Mouse (Mus musculus) midbrain, postnatal 0 days (tissue): ENCODE results near the gene Lefty1. TPM values are rescaled to one million over a fixed set of nuclear protein-coding genes. Genes with fewer than 3 reads are reported as not detected.

Experiments used
- ATAC-seq: fragments of 200-750 bp; cut with Nextera tagmentation; 2 replicates; pipeline ENCODE4 v1.8.0; 2017; ENCODE audit warnings: moderate number of reproducible peaks, mild to moderate bottlenecking, moderate TSS enrichment, moderate library complexity; ENCODE audit not compliant: low FRiP score
- DNase-seq: peaks from one replicate; pipeline ENCODE4 v3.0.0-alpha.2; 2015; ENCODE audit warnings: low spot score
- H3K27ac ChIP-seq: fragments of 300-500 bp; sonication (generic); 2 replicates; pipeline ENCODE4 v1.5.1; 2014; ENCODE audit warnings: low read depth, mild to moderate bottlenecking, low read length, mixed read lengths
- H3K27me3 ChIP-seq: fragments of 300-500 bp; sonication (generic); 2 replicates; pipeline ENCODE4 v1.6.1; 2014; ENCODE audit warnings: low read length, control low read depth, mixed read lengths; ENCODE audit not compliant: insufficient read depth
- H3K36me3 ChIP-seq: fragments of 300-500 bp; sonication (generic); 2 replicates; pipeline ENCODE4 v1.6.1; 2014; ENCODE audit warnings: low read length, control low read depth, mixed read lengths; ENCODE audit not compliant: insufficient read depth
- H3K4me1 ChIP-seq: fragments of 300-500 bp; sonication (generic); 2 replicates; pipeline ENCODE4 v1.6.1; 2014; ENCODE audit warnings: mild to moderate bottlenecking, control low read depth, antibody characterized with exemption, low read length, mixed read lengths; ENCODE audit not compliant: insufficient read depth
- H3K4me2 ChIP-seq: fragments of 300-500 bp; sonication (generic); 2 replicates; pipeline ENCODE4 v1.6.1; 2014; ENCODE audit warnings: low read depth, mild to moderate bottlenecking, low read length, mixed read lengths; ENCODE audit not compliant: poor library complexity, severe bottlenecking
- H3K4me3 ChIP-seq: fragments of 300-500 bp; sonication (generic); 2 replicates; pipeline ENCODE4 v1.5.1; 2014; ENCODE audit warnings: low read depth, mild to moderate bottlenecking, low read length, moderate library complexity
- H3K9ac ChIP-seq: fragments of 300-500 bp; sonication (generic); replicated peaks from 2 replicates; pipeline ENCODE4 v1.6.1; 2014; ENCODE audit warnings: mild to moderate bottlenecking, low read length, moderate library complexity, mixed read lengths; ENCODE audit not compliant: poor library complexity, severe bottlenecking
- H3K9me3 ChIP-seq: fragments of 300-500 bp; sonication (generic); 2 replicates; pipeline ENCODE4 v1.6.1; 2016; ENCODE audit warnings: low read length, control low read depth
- CTCF ChIP-seq: IDR thresholded peaks from 2 replicates; pipeline ENCODE4 v1.5.1; 2016; ENCODE audit warnings: antibody characterized with exemption, mild to moderate bottlenecking
- WGBS: fragments of 180-500 bp; shearing (Covaris S2); extraction: QIAGEN DNeasy Blood & Tissue Kit; methylation state at CpG from one replicate; pipeline ENCODE4 v1.1.7; 2014; 5-methylcytosine and 5-hydroxymethylcytosine counted together
- polyA plus RNA-seq: library from polyadenylated mRNA; unstranded; fragments of >200 nt; fragmentation: Nextera tagmentation; extraction: Ambion mirVana; gene quantifications from 2 replicates; pipeline ENCODE4 v1.2.1, GENCODE M21; 2015
- total RNA-seq: library from RNA; depleted of rRNA; stranded (reverse); fragments of >200 nt; gene quantifications from 2 replicates; pipeline ENCODE4 v1.2.3, GENCODE M21; 2014

Gene Lefty1
- total and polyA plus RNA-seq, 2 experiments from 2014 or later = 0.38 to 0.41 TPM

GRCm38 (mm10) chr1:180905876-180906275 is 28.9 kb upstream of the Lefty1 start:
- H3K4me1 ChIP-seq = peaks cover 5% of the 10 kb centered on the region
- 95% methylated on average over 17 of the region's 17 CpGs for WGBS
- DNase-seq (no peak), ATAC-seq (no peak)
- no peak overlapping the region for H3K27ac ChIP-seq
- TF ChIP-seq CTCF = no peak
- H3K36me3 ChIP-seq = peaks cover 15% of the 10 kb centered on the region
- H3K9me3 ChIP-seq = no peaks in the 10 kb centered on the region
- no peak overlapping the region for H3K4me2 ChIP-seq
- H3K9ac ChIP-seq = 0 out of 2 replicates have a peak overlapping the region, but pooled peaks have one; percentile 80
- no peak overlapping the region for H3K4me3 ChIP-seq
- no peaks in the 10 kb centered on the region for H3K27me3 ChIP-seq

- Histone ChIP-seq H3K9me3 (no peaks in the 10 kb centered on the region), H3K4me2 (no peak overlapping the region), H3K27me3 (no peaks in the 10 kb centered on the region), H3K9ac (no peak overlapping the region), H3K4me1 (peaks cover 5% of the 10 kb centered on the region), H3K4me3 (no peak overlapping the region), H3K36me3 (peaks cover 15% of the 10 kb centered on the region), H3K27ac (no peak overlapping the region)
- no peak for ATAC-seq
- WGBS = 95% methylated on average over 24 of the region's 24 CpGs
- DNase-seq = no peak
- TF ChIP-seq CTCF = no peak
These were observed 28.2 kb upstream of the Lefty1 start for GRCm38 (mm10) chr1:180906461-180907147.

DNA sequence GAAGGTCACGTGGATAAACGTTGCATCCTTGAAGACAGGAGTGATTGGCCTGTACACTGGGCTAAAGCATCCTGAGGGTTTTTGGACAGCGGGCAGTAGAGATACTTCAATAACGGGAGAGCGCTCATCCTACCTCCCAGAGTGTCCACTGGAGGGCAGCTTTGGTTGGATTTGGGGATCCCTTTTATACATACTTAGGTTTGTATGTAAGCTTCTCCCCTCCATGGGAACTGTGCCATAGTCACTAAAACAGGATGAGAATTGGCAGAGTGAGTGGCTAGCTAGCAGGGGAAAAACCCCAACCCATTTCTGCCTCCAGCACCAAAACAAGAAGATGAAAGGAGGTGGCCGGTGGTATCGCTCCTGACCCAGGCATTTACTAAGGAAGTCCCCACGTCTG is 23.7 kb upstream of the Lefty1 start:
- Histone ChIP-seq H3K36me3 (peaks cover 11% of the 10 kb centered on the region), H3K4me3 (no peak overlapping the region), H3K27ac (no peak overlapping the region), H3K4me1 (no peaks in the 10 kb centered on the region), H3K9ac (no peak overlapping the region), H3K27me3 (no peaks in the 10 kb centered on the region), H3K4me2 (no peak overlapping the region), H3K9me3 (no peaks in the 10 kb centered on the region)
- DNase-seq = peak; percentile 54
- ATAC-seq = no peak
- WGBS = 46% methylated on average over 8 of the region's 8 CpGs
- TF ChIP-seq CTCF = peak; percentile 56

GRCm38 (mm10) chr1:180911653-180912287 is 23.1 kb upstream of the Lefty1 start:
- Histone ChIP-seq H3K27me3 (no peaks in the 10 kb centered on the region), H3K27ac (no peak overlapping the region), H3K4me3 (no peak overlapping the region), H3K4me2 (no peak overlapping the region), H3K9me3 (no peaks in the 10 kb centered on the region), H3K4me1 (no peaks in the 10 kb centered on the region), H3K9ac (no peak overlapping the region), H3K36me3 (peaks cover 7% of the 10 kb centered on the region)
- no peak for DNase-seq
- ATAC-seq = no peak
- WGBS = 63% methylated on average over 20 of the region's 20 CpGs
- no peak for TF ChIP-seq CTCF

GRCm38 (mm10) chr1:180912792-180913191 is 22.0 kb upstream of the Lefty1 start:
- Histone ChIP-seq H3K4me1 (no peaks in the 10 kb centered on the region), H3K27ac (no peak overlapping the region), H3K36me3 (no peaks in the 10 kb centered on the region; the same call in 1 of the 2 replicates), H3K9me3 (no peaks in the 10 kb centered on the region), H3K27me3 (no peaks in the 10 kb centered on the region), H3K9ac (no peak overlapping the region), H3K4me3 (no peak overlapping the region), H3K4me2 (no peak overlapping the region)
- no peak for TF ChIP-seq CTCF
- no peak for ATAC-seq
- 89% methylated on average over 5 of the region's 5 CpGs for WGBS
- no peak for DNase-seq

GRCm38 (mm10) chr1:180913797-180914196 is 21.0 kb upstream of the Lefty1 start:
- ATAC-seq (no peak), DNase-seq (no peak)
- 56% methylated on average over 4 of the region's 4 CpGs for WGBS
- Histone ChIP-seq H3K27me3 (no peaks in the 10 kb centered on the region), H3K27ac (no peak overlapping the region), H3K9me3 (no peaks in the 10 kb centered on the region), H3K4me1 (no peaks in the 10 kb centered on the region), H3K4me3 (no peak overlapping the region), H3K9ac (no peak overlapping the region), H3K36me3 (no peaks in the 10 kb centered on the region), H3K4me2 (no peak overlapping the region)
- no peak for TF ChIP-seq CTCF
